Mouse (Mus musculus): ENCODE measurements around the gene Nek4. TPM values are rescaled to one million over a fixed set of nuclear protein-coding genes. Genes with fewer than 3 reads are reported as not detected.

Gene Nek4
- 12.6 and 13.8 TPM in 2 replicates for polyA plus RNA-seq (2015; fragmentation: Nextera tagmentation; extraction: Ambion mirVana)

- peak within 1 kb of the TSS; percentile 62 for H3K4me2 ChIP-seq (replicated peaks)
- H3K9me3 ChIP-seq (replicated peaks), result no peaks in the 10 kb centered on the region
- H3K4me3 ChIP-seq (replicated peaks), result peak within 1 kb of the TSS; percentile 71
- under 1% methylated on average over 57 of the region's 57 CpGs for WGBS
- peak; percentile 99 for ATAC-seq (ENCODE audit: insufficient number of reproducible peaks, low FRiP score, low TSS enrichment, low read depth)
- peak within 1 kb of the TSS; percentile 61 for H3K27ac ChIP-seq (replicated peaks)
- no peaks in the 10 kb centered on the region for H3K27me3 ChIP-seq
- no peaks in the 10 kb centered on the region for H3K36me3 ChIP-seq
- H3K4me1 ChIP-seq, result peaks cover 10% of the 10 kb centered on the region
- peak within 1 kb of the TSS; percentile 54 for H3K9ac ChIP-seq
Measured at GRCm38 (mm10) chr14:30951154-30951825, at the start of gene Nek4. Nek4 (plus strand) TSS chr14:30951377.

GRCm38 (mm10) chr14:30902628-30903027 lies 48.5 kb upstream of the Nek4 start:
- no peak overlapping the region for H3K4me3 ChIP-seq (replicated peaks)
- no peaks in the 10 kb centered on the region for H3K9me3 ChIP-seq (replicated peaks)
- no peaks in the 10 kb centered on the region for H3K27me3 ChIP-seq
- no peak for ATAC-seq (ENCODE audit: insufficient number of reproducible peaks, low FRiP score, low TSS enrichment, low read depth)
- no peak overlapping the region for H3K4me2 ChIP-seq (replicated peaks)
- no peaks in the 10 kb centered on the region for H3K36me3 ChIP-seq
- 89% methylated on average over 5 of the region's 5 CpGs for WGBS
- no peak overlapping the region for H3K9ac ChIP-seq
- H3K4me1 ChIP-seq, result no peaks in the 10 kb centered on the region
- H3K27ac ChIP-seq (replicated peaks), result no peak overlapping the region

GRCm38 (mm10) chr14:30903036-30903435 lies 48.1 kb upstream of the Nek4 start:
- H3K9ac ChIP-seq, result no peak overlapping the region
- no peak overlapping the region for H3K4me2 ChIP-seq (replicated peaks)
- no peaks in the 10 kb centered on the region for H3K36me3 ChIP-seq
- H3K27ac ChIP-seq (replicated peaks), result no peak overlapping the region
- no peaks in the 10 kb centered on the region for H3K27me3 ChIP-seq
- no peaks in the 10 kb centered on the region for H3K4me1 ChIP-seq
- 52% methylated on average over 3 of the region's 3 CpGs for WGBS
- no peaks in the 10 kb centered on the region for H3K9me3 ChIP-seq (replicated peaks)
- H3K4me3 ChIP-seq (replicated peaks), result no peak overlapping the region
- no peak for ATAC-seq (ENCODE audit: insufficient number of reproducible peaks, low FRiP score, low TSS enrichment, low read depth)

- H3K4me2 ChIP-seq (replicated peaks), result no peak overlapping the region
- H3K9me3 ChIP-seq (replicated peaks), result no peaks in the 10 kb centered on the region
- H3K9ac ChIP-seq, result no peak overlapping the region
- no peak overlapping the region for H3K27ac ChIP-seq (replicated peaks)
- H3K4me3 ChIP-seq (replicated peaks), result no peak overlapping the region
- H3K36me3 ChIP-seq, result no peaks in the 10 kb centered on the region
- ATAC-seq (ENCODE audit: insufficient number of reproducible peaks, low FRiP score, low TSS enrichment, low read depth), result no peak
- no peaks in the 10 kb centered on the region for H3K27me3 ChIP-seq
- no peaks in the 10 kb centered on the region for H3K4me1 ChIP-seq
- WGBS, result 74% methylated on average over 8 of the region's 8 CpGs
Measured at GRCm38 (mm10) chr14:30904307-30904706, 46.9 kb upstream of the Nek4 start.

GRCm38 (mm10) chr14:30906001-30906400 lies 45.2 kb upstream of the Nek4 start:
- Histone ChIP-seq H3K4me2 (replicated peaks) (no peak overlapping the region), H3K4me3 (replicated peaks) (no peak overlapping the region), H3K9ac (no peak overlapping the region), H3K9me3 (replicated peaks) (no peaks in the 10 kb centered on the region), H3K36me3 (no peaks in the 10 kb centered on the region), H3K4me1 (no peaks in the 10 kb centered on the region), H3K27ac (replicated peaks) (no peak overlapping the region), H3K27me3 (no peaks in the 10 kb centered on the region)
- no peak for ATAC-seq (ENCODE audit: insufficient number of reproducible peaks, low FRiP score, low TSS enrichment, low read depth)
- WGBS, result 84% methylated on average over 6 of the region's 6 CpGs

- no peak for ATAC-seq (ENCODE audit: insufficient number of reproducible peaks, low FRiP score, low TSS enrichment, low read depth)
- Histone ChIP-seq H3K27ac (replicated peaks) (no peak overlapping the region), H3K27me3 (no peaks in the 10 kb centered on the region), H3K36me3 (no peaks in the 10 kb centered on the region), H3K4me1 (no peaks in the 10 kb centered on the region), H3K4me3 (replicated peaks) (no peak overlapping the region), H3K4me2 (replicated peaks) (no peak overlapping the region), H3K9ac (no peak overlapping the region), H3K9me3 (replicated peaks) (no peaks in the 10 kb centered on the region)
- WGBS, result 83% methylated on average over 3 of the region's 3 CpGs
Measured at GRCm38 (mm10) chr14:30907814-30908265, 43.3 kb upstream of the Nek4 start.

GRCm38 (mm10) chr14:30911141-30911540 lies 40.0 kb upstream of the Nek4 start:
- no peak overlapping the region for H3K27ac ChIP-seq (replicated peaks)
- no peak overlapping the region for H3K4me2 ChIP-seq (replicated peaks)
- H3K27me3 ChIP-seq, result no peaks in the 10 kb centered on the region
- no peak for ATAC-seq (ENCODE audit: insufficient number of reproducible peaks, low FRiP score, low TSS enrichment, low read depth)
- H3K9ac ChIP-seq, result no peak overlapping the region
- H3K9me3 ChIP-seq (replicated peaks), result no peaks in the 10 kb centered on the region
- WGBS, result 86% methylated on average over 8 of the region's 8 CpGs
- H3K4me3 ChIP-seq (replicated peaks), result no peak overlapping the region
- H3K36me3 ChIP-seq, result no peaks in the 10 kb centered on the region
- H3K4me1 ChIP-seq, result no peaks in the 10 kb centered on the region

GRCm38 (mm10) chr14:30912641-30913040 lies 38.5 kb upstream of the Nek4 start:
- 80% methylated on average over 8 of the region's 8 CpGs for WGBS
- H3K9me3 ChIP-seq (replicated peaks), result no peaks in the 10 kb centered on the region
- ATAC-seq (ENCODE audit: insufficient number of reproducible peaks, low FRiP score, low TSS enrichment, low read depth), result no peak

GRCm38 (mm10) chr14:30913404-30913803 lies 37.8 kb upstream of the Nek4 start:
- WGBS, result 76% methylated on average over 5 of the region's 5 CpGs
- H3K27ac ChIP-seq (replicated peaks), result no peak overlapping the region
- no peak overlapping the region for H3K4me3 ChIP-seq (replicated peaks)
- H3K36me3 ChIP-seq, result no peaks in the 10 kb centered on the region
- H3K4me1 ChIP-seq, result no peaks in the 10 kb centered on the region
- no peak for ATAC-seq (ENCODE audit: insufficient number of reproducible peaks, low FRiP score, low TSS enrichment, low read depth)
- no peak overlapping the region for H3K4me2 ChIP-seq (replicated peaks)
- H3K27me3 ChIP-seq, result no peaks in the 10 kb centered on the region
- H3K9me3 ChIP-seq (replicated peaks), result no peaks in the 10 kb centered on the region
- no peak overlapping the region for H3K9ac ChIP-seq

More at GRCm38 (mm10) chr14:30912641-30913040, 38.5 kb upstream of the Nek4 start:
- no peak overlapping the region for H3K27ac ChIP-seq (replicated peaks)
- H3K36me3 ChIP-seq, result no peaks in the 10 kb centered on the region
- no peaks in the 10 kb centered on the region for H3K4me1 ChIP-seq
- no peak overlapping the region for H3K9ac ChIP-seq
- H3K4me3 ChIP-seq (replicated peaks), result no peak overlapping the region
- H3K27me3 ChIP-seq, result no peaks in the 10 kb centered on the region
- H3K4me2 ChIP-seq (replicated peaks), result no peak overlapping the region

GRCm38 (mm10) chr14:30916516-30916915 lies 34.7 kb upstream of the Nek4 start:
- Histone ChIP-seq H3K4me3 (replicated peaks) (no peak overlapping the region), H3K27me3 (no peaks in the 10 kb centered on the region), H3K9ac (no peak overlapping the region), H3K9me3 (replicated peaks) (no peaks in the 10 kb centered on the region), H3K27ac (replicated peaks) (no peak overlapping the region), H3K4me1 (no peaks in the 10 kb centered on the region), H3K36me3 (no peaks in the 10 kb centered on the region), H3K4me2 (replicated peaks) (no peak overlapping the region)
- ATAC-seq (ENCODE audit: insufficient number of reproducible peaks, low FRiP score, low TSS enrichment, low read depth), result no peak
- 69% methylated on average over 1 of the region's 1 CpGs for WGBS

GRCm38 (mm10) chr14:30922053-30922670 lies 29.0 kb upstream of the Nek4 start:
- 56% methylated on average over 8 of the region's 8 CpGs for WGBS
- ATAC-seq (ENCODE audit: insufficient number of reproducible peaks, low FRiP score, low TSS enrichment, low read depth), result no peak
- no peak overlapping the region for H3K27ac ChIP-seq (replicated peaks)
- H3K4me1 ChIP-seq, result no peaks in the 10 kb centered on the region
- no peak overlapping the region for H3K4me2 ChIP-seq (replicated peaks)
- no peaks in the 10 kb centered on the region for H3K27me3 ChIP-seq
- H3K36me3 ChIP-seq, result no peaks in the 10 kb centered on the region
- no peaks in the 10 kb centered on the region for H3K9me3 ChIP-seq (replicated peaks)
- H3K9ac ChIP-seq, result no peak overlapping the region
- H3K4me3 ChIP-seq (replicated peaks), result no peak overlapping the region
